Mouse (Mus musculus) hindbrain, embryonic 12.5 days (tissue): ENCODE data around the gene Tspan18. TPM values are rescaled to one million over a fixed set of nuclear protein-coding genes. Genes with fewer than 3 reads are reported as not detected.

ENCODE experiments used
- ATAC-seq: fragments of 200-750 bp; cut with Nextera tagmentation; 2 replicates; pipeline ENCODE4 v1.8.0; 2017; ENCODE audit warnings: moderate TSS enrichment; ENCODE audit not compliant: low FRiP score
- H3K27ac ChIP-seq: fragments of 300-500 bp; sonication (generic); 2 replicates; pipeline ENCODE4 v1.5.1; 2016; ENCODE audit warnings: mild to moderate bottlenecking
- H3K27me3 ChIP-seq: fragments of 300-500 bp; sonication (generic); 2 replicates; pipeline ENCODE4 v1.6.1; 2016; ENCODE audit warnings: mild to moderate bottlenecking
- H3K36me3 ChIP-seq: fragments of 300-500 bp; sonication (generic); 2 replicates; pipeline ENCODE4 v1.6.1; 2016; ENCODE audit warnings: mild to moderate bottlenecking
- H3K4me1 ChIP-seq: fragments of 300-500 bp; sonication (generic); 2 replicates; pipeline ENCODE4 v1.6.1; 2016
- H3K4me2 ChIP-seq: fragments of 300-500 bp; sonication (generic); replicated peaks from 2 replicates; pipeline ENCODE4 v1.6.1; 2016; ENCODE audit warnings: mild to moderate bottlenecking
- H3K4me3 ChIP-seq: fragments of 300-500 bp; sonication (generic); 2 replicates; pipeline ENCODE4 v1.5.1; 2016; ENCODE audit warnings: mild to moderate bottlenecking
- H3K9ac ChIP-seq: fragments of 300-500 bp; sonication (generic); 2 replicates; pipeline ENCODE4 v1.6.1; 2016; ENCODE audit warnings: mild to moderate bottlenecking, moderate library complexity
- H3K9me3 ChIP-seq: fragments of 300-500 bp; sonication (generic); replicated peaks from 2 replicates; pipeline ENCODE4 v1.6.1; 2016; ENCODE audit warnings: mild to moderate bottlenecking
- WGBS: fragments of 180-500 bp; shearing (Covaris S2); methylation state at CpG from one replicate; pipeline ENCODE4 v1.1.7; 2016; 5-methylcytosine and 5-hydroxymethylcytosine counted together
- polyA plus RNA-seq: library from polyadenylated mRNA; unstranded; fragments of >200 nt; fragmentation: Nextera tagmentation; extraction: Ambion mirVana; gene quantifications from 2 replicates; pipeline ENCODE4 v1.2.1, GENCODE M21; 2016

Tspan18 gene
- polyA plus RNA-seq, 1 experiment from 2014 or later, result 34.2 TPM

GRCm38 (mm10) chr2:93269611-93270010, 64.7 kb downstream of the Tspan18 start:
- Histone ChIP-seq H3K27me3 (no peaks in the 10 kb centered on the region), H3K36me3 (no peaks in the 10 kb centered on the region), H3K27ac (no peak overlapping the region), H3K4me3 (no peak overlapping the region), H3K4me1 (peaks cover 63% of the 10 kb centered on the region), H3K9me3 (no peaks in the 10 kb centered on the region), H3K9ac (no peak overlapping the region), H3K4me2 (no peak overlapping the region)
- WGBS, result 79% methylated on average over 10 of the region's 10 CpGs
- no peak for ATAC-seq

GRCm38 (mm10) chr2:93268711-93269270, 65.5 kb downstream of the Tspan18 start:
- Histone ChIP-seq H3K27me3 (no peaks in the 10 kb centered on the region), H3K27ac (no peak overlapping the region), H3K4me3 (no peak overlapping the region), H3K4me2 (no peak overlapping the region), H3K36me3 (no peaks in the 10 kb centered on the region), H3K9me3 (no peaks in the 10 kb centered on the region), H3K4me1 (peaks cover 55% of the 10 kb centered on the region), H3K9ac (no peak overlapping the region)
- no peak for ATAC-seq
- 79% methylated on average over 3 of the region's 3 CpGs for WGBS

GRCm38 (mm10) chr2:93267791-93268190, 66.5 kb downstream of the Tspan18 start:
- WGBS, result 58% methylated on average over 4 of the region's 4 CpGs
- ATAC-seq, result no peak
- H3K4me1 ChIP-seq, result peaks cover 49% of the 10 kb centered on the region

GRCm38 (mm10) chr2:93266565-93267169, 67.6 kb downstream of the Tspan18 start:
- no peak for ATAC-seq
- H3K9ac ChIP-seq, result no peak overlapping the region
- no peaks in the 10 kb centered on the region for H3K27me3 ChIP-seq
- 50% methylated on average over 7 of the region's 7 CpGs for WGBS
- no peaks in the 10 kb centered on the region for H3K36me3 ChIP-seq
- no peak overlapping the region for H3K4me2 ChIP-seq
- H3K4me3 ChIP-seq, result no peak overlapping the region
- H3K4me1 ChIP-seq, result peaks cover 51% of the 10 kb centered on the region
- H3K27ac ChIP-seq, result peak overlapping the region; percentile 41; the same call in 1 of the 2 replicates
- H3K9me3 ChIP-seq, result no peaks in the 10 kb centered on the region

More at GRCm38 (mm10) chr2:93267791-93268190, 66.5 kb downstream of the Tspan18 start:
- H3K9ac ChIP-seq, result no peak overlapping the region
- no peak overlapping the region; the same call in 1 of the 2 replicates for H3K27ac ChIP-seq
- no peaks in the 10 kb centered on the region for H3K27me3 ChIP-seq
- H3K4me2 ChIP-seq, result no peak overlapping the region
- H3K9me3 ChIP-seq, result no peaks in the 10 kb centered on the region
- H3K36me3 ChIP-seq, result no peaks in the 10 kb centered on the region
- H3K4me3 ChIP-seq, result no peak overlapping the region

GRCm38 (mm10) chr2:93262291-93263285, 71.7 kb downstream of the Tspan18 start:
- Histone ChIP-seq H3K9ac (no peak overlapping the region), H3K4me3 (no peak overlapping the region), H3K36me3 (no peaks in the 10 kb centered on the region), H3K4me1 (peaks cover 49% of the 10 kb centered on the region), H3K27ac (no peak overlapping the region), H3K9me3 (no peaks in the 10 kb centered on the region), H3K4me2 (no peak overlapping the region), H3K27me3 (no peaks in the 10 kb centered on the region)
- WGBS, result 81% methylated on average over 5 of the region's 5 CpGs
- no peak for ATAC-seq

- H3K4me3 ChIP-seq, result no peak overlapping the region
- H3K36me3 ChIP-seq, result no peaks in the 10 kb centered on the region
- peaks cover 49% of the 10 kb centered on the region for H3K4me1 ChIP-seq
- H3K4me2 ChIP-seq, result no peak overlapping the region
- H3K27me3 ChIP-seq, result no peaks in the 10 kb centered on the region
- H3K9ac ChIP-seq, result no peak overlapping the region
- 64% methylated on average over 6 of the region's 6 CpGs for WGBS
- no peaks in the 10 kb centered on the region for H3K9me3 ChIP-seq
- peak overlapping the region; percentile 35; the same call in 1 of the 2 replicates for H3K27ac ChIP-seq
- ATAC-seq, result no peak
Observed at GRCm38 (mm10) chr2:93261521-93262290, 72.6 kb downstream of the Tspan18 start.

GRCm38 (mm10) chr2:93257634-93258033, 76.7 kb downstream of the Tspan18 start:
- Histone ChIP-seq H3K4me1 (peaks cover 51% of the 10 kb centered on the region), H3K27me3 (no peaks in the 10 kb centered on the region), H3K36me3 (no peaks in the 10 kb centered on the region), H3K9ac (no peak overlapping the region), H3K27ac (no peak overlapping the region), H3K9me3 (no peaks in the 10 kb centered on the region), H3K4me3 (no peak overlapping the region), H3K4me2 (no peak overlapping the region)
- WGBS, result 74% methylated on average over 4 of the region's 4 CpGs
- ATAC-seq, result no peak

- Histone ChIP-seq H3K4me3 (no peak overlapping the region), H3K9me3 (no peaks in the 10 kb centered on the region), H3K4me1 (peaks cover 50% of the 10 kb centered on the region), H3K27me3 (no peaks in the 10 kb centered on the region), H3K9ac (no peak overlapping the region), H3K4me2 (no peak overlapping the region), H3K36me3 (no peaks in the 10 kb centered on the region), H3K27ac (peak overlapping the region; percentile 40)
- peak; percentile 26; the same call in 1 of the 2 replicates for ATAC-seq
- WGBS, result 67% methylated on average over 7 of the region's 8 CpGs
Observed at GRCm38 (mm10) chr2:93256735-93257405, 77.4 kb downstream of the Tspan18 start.

GRCm38 (mm10) chr2:93252356-93252755, 81.9 kb downstream of the Tspan18 start:
- no peak overlapping the region for H3K4me2 ChIP-seq
- H3K27ac ChIP-seq, result no peak overlapping the region
- no peak overlapping the region for H3K4me3 ChIP-seq
- H3K36me3 ChIP-seq, result no peaks in the 10 kb centered on the region
- no peaks in the 10 kb centered on the region for H3K9me3 ChIP-seq
- no peak overlapping the region for H3K9ac ChIP-seq
- peaks cover 60% of the 10 kb centered on the region for H3K4me1 ChIP-seq
- H3K27me3 ChIP-seq, result no peaks in the 10 kb centered on the region
- ATAC-seq, result peak; percentile 33
- WGBS, result 27% methylated on average over 9 of the region's 9 CpGs

GRCm38 (mm10) chr2:93250611-93251010, 83.7 kb downstream of the Tspan18 start:
- no peak overlapping the region for H3K4me3 ChIP-seq
- H3K36me3 ChIP-seq, result no peaks in the 10 kb centered on the region
- H3K9ac ChIP-seq, result no peak overlapping the region
- 92% methylated on average over 7 of the region's 7 CpGs for WGBS
- no peaks in the 10 kb centered on the region for H3K9me3 ChIP-seq
- no peaks in the 10 kb centered on the region for H3K27me3 ChIP-seq
- H3K4me1 ChIP-seq, result peaks cover 54% of the 10 kb centered on the region
- no peak overlapping the region for H3K27ac ChIP-seq
- no peak for ATAC-seq
- H3K4me2 ChIP-seq, result no peak overlapping the region

GRCm38 (mm10) chr2:93249058-93249457, 85.2 kb downstream of the Tspan18 start:
- Histone ChIP-seq H3K36me3 (0 out of 2 replicates have a peak, but pooled peaks cover 3% of the 10 kb centered on the region), H3K4me3 (no peak overlapping the region), H3K4me1 (peaks cover 54% of the 10 kb centered on the region), H3K9me3 (no peaks in the 10 kb centered on the region), H3K4me2 (no peak overlapping the region), H3K9ac (no peak overlapping the region), H3K27ac (peak overlapping the region; percentile 1; the same call in 1 of the 2 replicates), H3K27me3 (no peaks in the 10 kb centered on the region)
- 64% methylated on average over 6 of the region's 6 CpGs for WGBS
- peak; percentile 20 for ATAC-seq
